Mouse (Mus musculus): Measurements from ENCODE around the gene Psmd9.
A peak's percentile ranks its signal among the peaks of the same experiment; 100 is the strongest.

Gene Psmd9

DNA sequence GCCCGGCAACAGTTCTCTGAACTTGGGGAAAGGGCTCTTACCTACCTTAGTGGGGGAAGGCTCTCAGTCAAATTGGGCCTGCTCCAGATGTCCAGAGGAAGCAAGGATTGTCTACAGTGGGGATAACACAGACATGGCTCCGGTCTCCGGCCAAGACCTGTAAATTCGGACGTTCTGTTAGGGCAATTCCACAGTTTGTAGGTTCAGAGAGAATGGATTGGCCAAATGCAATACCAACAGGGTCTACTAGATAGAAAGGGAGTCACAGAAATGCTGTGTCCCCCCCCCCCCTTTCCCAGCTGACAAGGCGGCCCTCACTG, 31.3 kb upstream of the Psmd9 start:
- DNase-seq = no peak

DNA sequence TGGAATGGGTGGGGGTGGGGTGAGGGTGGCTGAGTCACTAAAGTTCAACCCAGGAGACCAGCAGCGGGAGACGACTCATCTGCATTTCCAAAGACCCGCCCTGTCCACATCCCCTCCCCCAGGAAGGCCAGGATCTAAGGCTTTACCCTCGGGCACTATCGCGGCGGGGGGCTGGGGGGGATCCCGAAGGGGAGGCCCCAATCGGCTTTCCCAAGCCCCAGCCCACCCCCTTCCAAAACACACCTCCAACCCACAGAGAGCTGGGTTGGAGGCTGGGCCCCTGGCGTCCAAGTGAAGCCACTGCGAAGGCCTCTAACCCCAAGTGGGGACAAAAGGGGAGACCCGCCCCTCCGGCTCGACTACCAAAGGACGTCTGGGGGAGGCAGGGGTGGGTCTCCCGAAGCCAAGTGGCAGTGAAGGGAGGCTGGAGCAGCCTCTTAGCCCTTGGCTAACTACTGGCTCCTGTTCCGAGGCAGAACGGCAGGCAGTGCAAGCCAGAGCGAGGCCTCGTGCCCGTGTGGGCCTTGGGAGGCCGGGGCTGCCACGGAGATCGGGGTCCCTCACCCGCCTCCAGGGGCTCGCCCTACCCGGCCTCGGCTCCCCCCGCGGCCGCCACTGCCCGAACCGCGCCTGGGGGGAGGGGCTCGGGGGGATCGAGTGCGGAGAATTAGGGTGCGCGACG, 30.8 kb upstream of the Psmd9 start:
- peak; percentile 86 for DNase-seq

- peak; percentile 84 for DNase-seq
Observed at GRCm38 (mm10) chr5:123138953-123139721, 30.1 kb upstream of the Psmd9 start.

GRCm38 (mm10) chr5:123139722-123140627, 29.2 kb upstream of the Psmd9 start:
- DNase-seq = no peak

GRCm38 (mm10) chr5:123140694-123141554, 28.3 kb upstream of the Psmd9 start:
- peak; percentile 97 for DNase-seq

- DNase-seq = no peak
Observed at GRCm38 (mm10) chr5:123141555-123142160, 27.6 kb upstream of the Psmd9 start.

DNA sequence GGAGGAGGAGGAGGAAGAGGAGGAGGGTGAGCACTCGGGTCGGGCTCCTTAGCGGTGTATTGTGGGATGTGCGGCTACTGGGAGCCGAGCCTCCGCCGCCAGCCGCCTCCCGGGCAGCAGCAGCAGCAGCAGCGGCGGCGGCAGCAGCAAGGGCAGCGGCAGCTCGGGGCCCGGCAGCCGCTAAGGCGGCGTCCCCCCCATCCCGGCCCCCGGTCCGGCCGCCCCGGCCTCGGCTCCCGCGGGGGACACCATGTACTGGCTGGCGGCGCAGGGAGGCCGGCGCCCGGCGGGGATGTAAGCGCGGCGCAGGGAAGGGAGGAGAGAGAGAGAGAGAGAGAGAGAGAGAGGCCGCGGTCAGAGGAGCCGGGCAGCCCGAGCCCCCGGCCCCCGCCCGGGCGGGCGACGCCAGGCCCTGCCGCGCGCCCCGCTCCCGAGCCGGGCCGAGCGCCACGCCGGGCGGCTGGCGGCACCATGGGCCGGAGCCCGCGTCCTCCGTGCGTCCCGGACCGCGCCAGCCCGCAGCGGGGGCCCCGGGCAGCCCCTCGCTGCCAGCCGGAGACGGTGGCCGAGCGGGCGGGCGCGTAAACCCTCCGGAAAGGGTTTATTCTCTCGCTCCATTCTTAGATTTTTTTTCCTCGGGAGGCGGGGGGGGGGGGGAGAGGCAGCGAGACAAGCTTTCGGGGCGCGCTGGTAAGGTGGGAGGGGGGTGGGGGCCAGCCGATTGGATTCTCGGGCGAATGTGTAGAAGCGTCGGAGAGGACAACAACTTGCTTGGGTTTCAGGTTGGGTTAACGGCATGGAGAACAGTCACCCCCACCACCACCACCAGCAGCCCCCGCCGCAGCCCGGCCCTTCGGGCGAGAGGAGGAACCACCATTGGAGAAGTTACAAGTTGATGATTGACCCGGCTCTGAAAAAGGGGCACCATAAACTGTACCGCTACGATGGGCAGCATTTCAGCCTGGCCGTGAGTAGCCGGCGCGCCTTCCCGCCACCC, 26.8 kb upstream of the Psmd9 start, which contains the start of gene Setd1b:
Setd1b (plus strand) TSS at position 33 of the 997 bp plus-strand sequence.
- peak; percentile 66 for DNase-seq

DNA sequence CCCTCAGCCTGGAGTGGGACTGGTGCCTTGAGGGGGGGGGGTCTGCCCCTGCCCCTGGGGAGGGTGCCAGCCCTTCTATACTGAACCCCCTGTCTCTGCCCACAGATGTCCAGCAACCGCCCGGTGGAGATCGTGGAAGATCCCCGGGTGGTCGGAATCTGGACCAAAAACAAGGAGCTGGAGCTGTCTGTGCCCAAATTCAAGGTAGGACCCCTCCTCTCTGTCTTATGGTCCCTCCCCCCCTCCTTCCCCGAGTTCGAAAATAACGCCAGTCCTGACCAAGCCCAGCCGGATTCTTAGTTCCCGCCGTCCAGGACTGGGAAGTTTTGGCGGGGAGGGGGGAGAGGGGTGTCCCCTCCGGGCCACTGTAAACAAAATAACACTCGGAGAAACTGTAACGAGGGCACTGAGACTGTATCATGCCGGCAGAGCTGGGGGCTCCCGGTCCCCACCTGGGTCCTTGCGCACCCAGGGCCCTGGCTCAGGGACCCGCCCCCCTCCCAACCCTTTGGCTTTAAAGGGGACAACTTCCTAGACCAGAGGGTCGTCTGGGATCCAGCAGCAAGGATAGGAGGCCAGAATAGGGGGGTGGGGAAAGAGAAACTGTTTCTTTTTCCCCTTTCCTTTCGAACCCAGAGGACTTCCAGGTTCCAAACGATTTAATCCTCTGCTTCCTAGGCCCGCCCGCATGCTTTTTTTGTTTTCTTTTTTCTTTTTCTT, 25.8 kb upstream of the Psmd9 start:
- DNase-seq = no peak

- peak; percentile 36 for DNase-seq
Observed at GRCm38 (mm10) chr5:123143971-123144745, 25.1 kb upstream of the Psmd9 start.

- no peak for DNase-seq
Observed at GRCm38 (mm10) chr5:123144746-123145590, 24.2 kb upstream of the Psmd9 start.

GRCm38 (mm10) chr5:123146357-123146756, 22.9 kb upstream of the Psmd9 start:
- DNase-seq = no peak

GRCm38 (mm10) chr5:123147569-123147968, 21.6 kb upstream of the Psmd9 start:
- no peak for DNase-seq

DNA sequence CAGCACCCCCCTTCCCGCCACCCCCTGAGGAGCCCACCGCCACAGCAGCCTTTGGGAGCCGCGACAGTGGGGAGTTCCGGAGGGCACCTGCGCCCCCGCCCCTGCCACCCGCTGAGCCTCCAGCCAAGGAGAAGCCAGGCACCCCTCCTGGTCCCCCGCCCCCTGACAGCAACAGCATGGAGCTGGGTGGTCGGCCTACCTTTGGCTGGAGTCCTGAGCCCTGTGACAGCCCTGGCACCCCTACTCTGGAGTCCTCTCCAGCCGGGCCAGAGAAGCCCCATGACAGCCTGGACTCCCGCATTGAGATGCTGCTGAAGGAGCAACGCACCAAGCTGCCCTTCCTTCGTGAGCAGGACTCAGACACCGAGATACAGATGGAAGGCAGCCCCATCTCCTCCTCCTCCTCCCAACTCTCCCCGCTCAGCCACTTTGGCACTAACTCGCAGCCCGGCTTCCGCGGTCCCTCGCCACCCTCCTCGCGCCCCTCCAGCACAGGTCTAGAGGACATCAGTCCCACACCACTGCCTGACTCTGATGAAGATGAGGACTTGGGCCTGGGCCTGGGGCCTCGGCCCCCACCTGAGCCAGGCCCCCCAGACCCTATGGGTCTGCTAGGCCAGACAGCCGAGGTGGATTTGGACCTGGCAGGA, 21.0 kb upstream of the Psmd9 start:
- DNase-seq = no peak

- peak; percentile 88 for DNase-seq
Observed at GRCm38 (mm10) chr5:123149451-123150400, 19.5 kb upstream of the Psmd9 start.

DNA sequence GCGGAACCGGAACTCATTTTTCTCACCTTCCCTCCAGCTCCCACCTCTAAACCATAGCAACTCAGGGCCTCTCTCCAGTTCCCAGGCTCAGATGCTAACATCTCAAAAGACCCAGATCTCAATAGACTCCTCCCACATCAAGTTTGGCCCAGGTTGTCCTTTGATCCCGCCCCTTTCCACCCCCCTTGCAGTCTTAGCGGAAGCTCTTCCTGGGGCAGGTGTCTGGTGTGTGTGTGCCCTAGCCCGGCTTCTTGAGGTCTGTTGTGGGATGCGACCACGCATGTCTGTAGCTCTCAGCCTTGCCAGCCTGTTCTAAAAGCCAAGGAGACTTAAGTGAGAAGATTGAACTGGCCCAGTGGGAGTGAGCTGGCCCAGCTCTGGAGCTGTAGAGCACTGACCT, 18.6 kb upstream of the Psmd9 start:
- DNase-seq = no peak

DNA sequence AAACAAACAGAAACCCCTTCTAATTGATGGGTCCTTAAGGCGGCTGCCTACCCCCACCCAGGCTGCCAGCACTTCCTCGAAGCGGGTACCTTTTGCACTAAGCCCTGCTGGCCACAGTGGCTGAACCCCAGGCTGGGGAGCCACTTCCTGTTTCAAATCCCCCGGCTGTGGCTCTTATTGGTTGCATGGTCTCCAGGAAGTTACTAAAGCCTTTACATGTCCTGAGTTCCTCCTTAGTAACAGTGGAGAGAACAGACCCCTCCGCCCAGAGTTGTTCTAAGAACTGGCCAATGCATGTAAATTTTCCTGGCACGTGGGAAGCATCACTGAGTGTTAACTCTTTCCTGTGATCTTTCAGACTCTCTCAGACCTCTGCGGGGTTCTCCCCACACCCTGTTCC, 18.1 kb upstream of the Psmd9 start:
- DNase-seq = no peak
